Mouse (Mus musculus): ENCODE measurements at regions not wholly inside any gene's neighbourhood (a gene's known extent, or its start where the extent isn't known, plus 50 kb on each side); places are given as distances from the start of the nearest gene placed in this dataset.

DNA sequence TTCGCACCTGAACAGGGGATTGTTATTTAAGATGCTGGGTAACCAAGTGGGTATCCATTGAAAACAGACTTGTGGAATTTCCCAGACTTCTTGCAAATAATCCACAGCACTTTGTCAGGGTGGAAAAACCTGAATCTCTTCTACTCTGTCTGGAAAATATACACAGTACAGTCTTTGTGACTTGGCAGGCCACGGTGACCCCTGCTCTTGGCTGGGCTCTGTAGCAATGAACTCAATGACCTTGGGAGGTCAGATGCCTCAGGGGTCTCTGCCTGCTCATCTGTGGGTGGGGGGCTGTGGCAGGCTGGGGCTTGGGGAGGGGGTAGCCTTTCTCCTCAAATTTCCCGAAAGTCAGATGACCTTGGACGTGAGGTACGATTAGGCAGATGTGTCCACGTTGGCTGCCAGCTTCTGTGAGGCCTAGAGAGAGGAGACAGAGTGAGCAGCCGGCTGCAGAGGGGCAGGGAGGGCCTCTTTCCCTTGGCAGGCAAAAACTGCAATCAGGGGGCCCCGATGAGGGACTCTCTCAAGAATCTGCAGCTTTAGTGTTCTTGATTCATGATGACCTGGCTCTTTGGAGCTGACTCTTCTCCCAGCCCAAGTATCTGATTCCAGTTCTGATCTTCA is 108.4 kb downstream of the Edn3 start:
- no peak for TF ChIP-seq POLR2A (IDR thresholded peaks at IDR 0.05; ENCODE audit: borderline replicate concordance, control insufficient read depth, low read depth, low read length)
- no peak for TF ChIP-seq CTCF (IDR thresholded peaks at IDR 0.05; ENCODE audit: control insufficient read depth, insufficient read depth, low read length)

Data from bone marrow, adult 2 months (tissue).